Mouse (Mus musculus): ENCODE results near the gene Erbb3. TPM values are rescaled to one million over a fixed set of nuclear protein-coding genes. Genes with fewer than 3 reads are reported as not detected.
"Not testable (repeated sequence)": the region's sequence is repeated elsewhere in the genome, so short reads cannot be mapped to it uniquely, and the experiment has no call there.

Erbb3 gene
- polyA plus RNA-seq, 1 experiment, result 26.9 TPM

DNA sequence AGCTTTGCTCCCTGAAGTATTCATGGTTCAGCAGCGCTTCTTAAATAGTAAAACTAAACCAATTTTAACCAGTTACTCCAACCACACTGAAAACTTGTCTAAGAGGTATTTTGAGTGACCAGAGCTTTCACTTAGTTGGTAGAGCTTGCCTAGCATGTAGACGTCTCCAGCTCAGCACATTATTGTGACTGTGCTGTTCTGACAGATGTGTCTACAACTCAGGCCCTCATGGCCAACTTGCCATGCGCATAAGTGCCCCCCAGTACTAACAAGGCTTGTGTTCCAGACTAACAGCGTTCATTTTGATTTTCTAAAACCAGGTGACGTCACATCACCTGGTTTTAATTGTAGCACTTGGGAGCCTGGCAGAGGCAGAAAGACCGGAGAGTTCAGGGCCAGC, 32.5 kb downstream of the Erbb3 start:
- TF ChIP-seq POLR2A (IDR thresholded peaks at IDR 0.05; ENCODE audit: low read depth, low read length) (no peak), CTCF (conservative IDR thresholded peaks at IDR 0.05; ENCODE audit: insufficient read depth, insufficient read length, low read depth, low read length) (no peak)
- H3K27ac ChIP-seq (ENCODE audit: insufficient read depth, low read depth, low read length), result no peak overlapping the region
- 85% methylated on average over 6 of the region's 6 CpGs for WGBS
- no peaks in the 10 kb centered on the region for H3K4me1 ChIP-seq (ENCODE audit: control insufficient read depth, insufficient read depth, low read length)
- no peak for DNase-seq
- H3K27me3 ChIP-seq (replicated peaks; ENCODE audit: control insufficient read depth, insufficient read depth, low read length), result no peaks in the 10 kb centered on the region
- peaks cover 1% of the 10 kb centered on the region; the same call in 1 of the 2 replicates for H3K36me3 ChIP-seq (ENCODE audit: control insufficient read depth, insufficient read depth, low read length)
- no peak overlapping the region for H3K4me3 ChIP-seq (ENCODE audit: insufficient read depth, low read depth, low read length)

DNA sequence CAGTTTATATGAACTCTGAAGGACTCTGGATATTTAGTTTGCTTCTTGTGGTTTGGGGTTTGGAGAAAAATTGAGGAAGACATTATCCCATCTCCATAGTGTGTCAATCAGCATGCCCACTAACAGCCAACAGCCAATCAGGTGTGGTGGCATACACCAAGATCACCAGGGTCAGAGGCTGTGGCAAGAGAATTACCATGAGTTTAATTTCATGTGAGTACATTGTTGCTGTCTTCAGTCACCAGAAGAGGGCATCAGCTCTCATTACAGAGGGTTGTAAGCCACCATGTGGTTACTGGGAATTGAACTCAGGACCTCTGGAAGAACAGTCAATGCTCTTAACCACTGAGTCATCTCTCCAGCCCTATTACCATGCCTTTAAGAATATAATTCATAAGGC, 33.2 kb downstream of the Erbb3 start:
- Histone ChIP-seq H3K27me3 (replicated peaks; ENCODE audit: control insufficient read depth, insufficient read depth, low read length) (no peaks in the 10 kb centered on the region), H3K4me3 (ENCODE audit: insufficient read depth, low read depth, low read length) (no peak overlapping the region), H3K36me3 (ENCODE audit: control insufficient read depth, insufficient read depth, low read length) (peaks cover 1% of the 10 kb centered on the region; the same call in 1 of the 2 replicates), H3K4me1 (ENCODE audit: control insufficient read depth, insufficient read depth, low read length) (no peaks in the 10 kb centered on the region), H3K27ac (ENCODE audit: insufficient read depth, low read depth, low read length) (no peak overlapping the region)
- 0 out of 2 replicates have a peak, but pooled peaks have one; percentile 8 for TF ChIP-seq CTCF (conservative IDR thresholded peaks at IDR 0.05; ENCODE audit: insufficient read depth, insufficient read length, low read depth, low read length)
- TF ChIP-seq POLR2A (IDR thresholded peaks at IDR 0.05; ENCODE audit: low read depth, low read length), result no peak
- no peak for DNase-seq

DNA sequence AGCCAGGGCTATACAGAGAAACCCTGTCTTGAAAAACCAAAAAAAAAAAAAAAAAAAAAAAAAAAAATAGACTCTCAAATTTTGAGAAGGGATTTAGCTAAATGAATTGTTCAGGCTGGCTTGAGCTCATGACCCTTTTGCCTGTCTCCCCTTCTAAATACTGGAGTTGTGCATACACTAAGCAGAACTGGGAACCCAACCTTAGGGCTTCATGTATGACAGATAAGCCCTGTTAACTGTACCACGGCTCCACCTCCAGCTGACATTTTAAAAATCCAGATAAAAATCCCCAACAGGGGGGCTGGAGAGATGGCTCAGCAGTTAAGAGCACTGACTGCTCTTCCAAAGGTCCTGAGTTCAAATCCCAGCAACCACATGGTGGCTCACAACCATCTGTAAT, 33.9 kb downstream of the Erbb3 start:
- H3K27me3 ChIP-seq (replicated peaks; ENCODE audit: control insufficient read depth, insufficient read depth, low read length), result not testable (repeated sequence)
- 91% methylated on average over 1 of the region's 1 CpGs for WGBS

DNA sequence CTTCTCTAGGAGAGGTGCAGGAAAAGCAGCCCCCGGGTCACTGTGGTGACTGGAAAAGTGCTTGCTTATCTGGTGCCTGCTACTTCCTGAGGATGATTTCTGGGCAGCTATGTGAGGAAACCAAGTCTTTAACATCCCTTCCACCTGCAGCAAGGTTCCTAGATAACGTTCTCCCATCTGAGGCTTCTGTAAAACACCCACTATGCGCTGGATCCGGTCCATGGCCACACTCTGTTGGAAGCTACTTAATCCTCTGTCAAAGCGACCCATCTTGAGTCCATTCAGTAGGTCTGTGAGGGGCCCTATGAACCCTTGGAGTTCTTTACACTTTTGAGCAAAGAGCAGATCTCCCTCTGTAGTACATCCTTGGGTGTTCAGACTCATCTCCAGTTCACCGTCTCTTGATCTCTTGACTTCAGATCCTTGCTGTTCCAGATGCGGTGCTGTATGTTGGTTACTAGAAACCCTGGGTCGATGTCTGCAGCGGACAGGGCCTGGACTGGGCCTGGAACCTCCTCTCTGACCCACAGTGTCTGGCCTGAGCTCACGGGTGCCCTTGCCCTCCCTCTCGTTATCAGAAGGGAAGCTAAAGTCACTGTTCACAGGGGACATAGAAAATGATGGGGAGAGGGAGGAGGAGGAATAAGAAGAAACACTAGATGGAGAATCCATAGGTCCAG, 39.2 kb downstream of the Erbb3 start:
- DNase-seq; H3K27me3 ChIP-seq (replicated peaks; ENCODE audit: control insufficient read depth, insufficient read depth, low read length); H3K4me1 ChIP-seq (ENCODE audit: control insufficient read depth, insufficient read depth, low read length); H3K4me3 ChIP-seq (ENCODE audit: insufficient read depth, low read depth, low read length); H3K27ac ChIP-seq (ENCODE audit: insufficient read depth, low read depth, low read length); H3K36me3 ChIP-seq (ENCODE audit: control insufficient read depth, insufficient read depth, low read length): not testable (repeated sequence)
- 93% methylated on average over 11 of the region's 11 CpGs for WGBS

More for the DNA sequence above, 33.9 kb downstream of the Erbb3 start:
- not testable (repeated sequence) for H3K4me3 ChIP-seq (ENCODE audit: insufficient read depth, low read depth, low read length); H3K4me1 ChIP-seq (ENCODE audit: control insufficient read depth, insufficient read depth, low read length); DNase-seq; H3K36me3 ChIP-seq (ENCODE audit: control insufficient read depth, insufficient read depth, low read length); H3K27ac ChIP-seq (ENCODE audit: insufficient read depth, low read depth, low read length)

DNA sequence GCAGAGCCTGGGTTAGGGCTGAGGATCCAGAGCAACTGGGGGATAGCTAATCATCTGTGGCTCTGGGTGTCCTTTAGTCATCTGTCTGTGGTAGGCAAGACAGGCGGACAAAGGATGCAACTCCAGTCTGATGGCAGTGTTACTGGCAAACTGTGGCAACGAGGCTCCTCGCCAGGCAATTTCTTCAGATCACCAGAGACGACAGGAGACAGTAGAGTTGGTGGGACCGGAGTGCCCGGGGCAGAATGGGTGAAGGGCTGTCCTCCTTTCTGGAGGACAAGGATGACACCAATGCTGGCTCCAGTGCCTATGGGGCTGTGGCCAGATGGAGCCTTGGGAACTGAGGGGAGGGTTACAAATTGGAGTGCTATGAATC, 39.8 kb downstream of the Erbb3 start:
- DNase-seq, result peak; percentile 26
- H3K4me1 ChIP-seq (ENCODE audit: control insufficient read depth, insufficient read depth, low read length); H3K4me3 ChIP-seq (ENCODE audit: insufficient read depth, low read depth, low read length); H3K36me3 ChIP-seq (ENCODE audit: control insufficient read depth, insufficient read depth, low read length); H3K27me3 ChIP-seq (replicated peaks; ENCODE audit: control insufficient read depth, insufficient read depth, low read length): not testable (repeated sequence)
- peak overlapping the region; percentile 9; the same call in 1 of the 2 replicates for H3K27ac ChIP-seq (ENCODE audit: insufficient read depth, low read depth, low read length)
- WGBS, result 70% methylated on average over 6 of the region's 6 CpGs

DNA sequence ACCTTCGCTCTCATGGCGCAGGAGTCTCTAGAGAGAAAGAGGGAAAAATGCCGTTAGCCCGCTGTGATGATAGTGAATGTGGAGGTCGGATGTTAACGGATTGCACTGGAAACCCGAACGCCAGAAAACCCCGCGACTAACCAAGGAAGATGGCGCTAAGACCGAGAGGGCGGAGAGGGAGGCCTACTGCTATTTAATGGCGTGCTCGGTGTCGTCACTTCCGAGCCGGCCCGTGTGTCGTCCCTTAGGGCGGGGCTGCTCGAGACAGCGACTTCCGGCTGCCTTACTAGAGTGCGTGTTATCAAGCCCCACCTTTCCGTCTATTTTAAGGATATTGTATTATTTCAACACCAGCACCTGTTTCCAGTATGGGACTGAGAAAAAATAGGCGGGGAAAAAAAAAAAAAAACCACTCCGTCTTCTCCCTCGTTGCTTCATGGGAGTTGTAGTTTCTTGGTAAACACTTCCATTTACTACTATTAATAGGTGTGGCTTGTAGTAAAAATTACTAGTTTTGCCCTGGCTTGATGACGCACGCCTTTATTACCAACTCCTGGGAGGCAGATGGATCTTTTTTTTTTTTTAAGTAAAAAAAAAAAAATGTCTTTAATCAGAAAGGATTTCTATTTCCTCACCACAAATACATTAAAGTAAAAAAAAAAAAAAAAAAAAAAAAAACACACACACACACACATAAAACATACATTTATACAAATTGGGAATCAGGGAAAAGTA, 40.3 kb downstream of the Erbb3 start, which contains the start of gene Rpl41:
Rpl41 (minus strand) TSS at position 359 of the 735 bp plus-strand sequence.
- H3K4me1 ChIP-seq (ENCODE audit: control insufficient read depth, insufficient read depth, low read length), result peaks cover 8% of the 10 kb centered on the region; the same call in 1 of the 2 replicates
- TF ChIP-seq CTCF (conservative IDR thresholded peaks at IDR 0.05; ENCODE audit: insufficient read depth, insufficient read length, low read depth, low read length) (no peak), POLR2A (IDR thresholded peaks at IDR 0.05; ENCODE audit: low read depth, low read length) (peak; percentile 99)
- H3K36me3 ChIP-seq (ENCODE audit: control insufficient read depth, insufficient read depth, low read length), result peaks cover 3% of the 10 kb centered on the region
- WGBS, result under 1% methylated on average over 31 of the region's 31 CpGs
- DNase-seq, result peak; percentile 97
- H3K4me3 ChIP-seq (ENCODE audit: insufficient read depth, low read depth, low read length), result peak within 1 kb of the TSS; percentile 78
- H3K27me3 ChIP-seq (replicated peaks; ENCODE audit: control insufficient read depth, insufficient read depth, low read length), result no peaks in the 10 kb centered on the region
- H3K27ac ChIP-seq (ENCODE audit: insufficient read depth, low read depth, low read length), result peak within 1 kb of the TSS; percentile 77

DNA sequence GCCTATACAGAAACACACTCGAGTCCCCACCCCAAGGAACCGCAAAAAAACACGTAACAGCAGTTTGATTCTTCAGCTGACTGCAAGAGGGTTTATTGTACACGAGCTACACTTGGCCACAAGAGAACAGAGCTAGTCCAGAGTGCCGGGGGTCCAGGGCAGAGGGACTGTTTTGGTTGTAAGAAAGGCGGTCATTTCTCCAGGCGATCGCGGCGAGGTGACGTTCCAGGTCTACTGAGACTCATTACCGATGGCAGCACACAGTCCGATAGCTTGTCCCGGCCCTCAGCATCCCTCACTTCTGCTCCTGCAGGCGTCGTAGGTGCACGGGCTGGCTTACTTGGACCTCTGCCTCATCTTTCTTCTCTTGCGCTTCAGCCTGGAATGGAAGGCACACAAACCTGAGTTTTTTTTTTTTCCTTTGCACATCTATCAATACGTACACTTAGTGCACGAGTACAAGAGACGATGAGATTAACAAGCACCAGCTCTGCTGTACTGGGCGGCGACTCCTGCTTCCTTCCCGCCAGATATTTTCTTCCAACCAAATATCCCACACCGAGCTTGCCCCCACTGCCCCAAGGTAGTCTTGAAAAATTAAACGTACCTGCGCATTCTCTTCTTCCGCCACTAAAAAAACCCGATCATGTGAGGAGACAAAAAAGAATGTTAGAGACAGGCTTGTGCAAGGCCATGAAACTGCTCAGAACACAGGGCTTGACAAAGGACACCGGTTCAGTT, 41.2 kb downstream of the Erbb3 start:
- Histone ChIP-seq H3K4me3 (ENCODE audit: insufficient read depth, low read depth, low read length) (peak overlapping the region; percentile 84), H3K27ac (ENCODE audit: insufficient read depth, low read depth, low read length) (peak overlapping the region; percentile 77)
- not testable (repeated sequence) for H3K4me1 ChIP-seq (ENCODE audit: control insufficient read depth, insufficient read depth, low read length); H3K27me3 ChIP-seq (replicated peaks; ENCODE audit: control insufficient read depth, insufficient read depth, low read length); DNase-seq; H3K36me3 ChIP-seq (ENCODE audit: control insufficient read depth, insufficient read depth, low read length)
- under 1% methylated on average over 30 of the region's 30 CpGs for WGBS
